Mouse (Mus musculus) myocyte (in vitro differentiated cells): ENCODE data around the gene Acot8. TPM values are rescaled to one million over a fixed set of nuclear protein-coding genes. Genes with fewer than 3 reads are reported as not detected.

Source experiments
- H3K27me3 ChIP-seq: one replicate; pipeline ENCODE4 v1.6.1; 2011; ENCODE audit not compliant: control insufficient read depth, insufficient read depth, insufficient read length
- H3K36me3 ChIP-seq: one replicate; pipeline ENCODE4 v1.6.1; 2011; ENCODE audit not compliant: control insufficient read depth, insufficient read depth
- H3K4me2 ChIP-seq: one replicate; pipeline ENCODE4 v1.6.1; 2011; ENCODE audit warnings: low read depth, control low read depth
- H3K4me3 ChIP-seq: one replicate; pipeline ENCODE4 v1.5.1; 2011; ENCODE audit warnings: mild to moderate bottlenecking, control low read depth, moderate library complexity
- H3K79me2 ChIP-seq: one replicate; pipeline ENCODE4 v1.6.1; 2011; ENCODE audit not compliant: control insufficient read depth, insufficient read depth
- H3ac ChIP-seq: one replicate; pipeline ENCODE4 v1.6.1; 2011; ENCODE audit not compliant: control insufficient read depth, insufficient read length
- CEBPB ChIP-seq: IDR thresholded peaks from 2 replicates; pipeline ENCODE4 v1.6.1; 2011; ENCODE audit warnings: mild to moderate bottlenecking, moderate library complexity; ENCODE audit not compliant: poor library complexity, insufficient read depth, severe bottlenecking
- E2F4 ChIP-seq: IDR thresholded peaks from one replicate; pipeline ENCODE4 v1.6.1; 2011; ENCODE audit warnings: mild to moderate bottlenecking, control low read depth, moderate library complexity; ENCODE audit not compliant: insufficient read depth
- MAX ChIP-seq: IDR thresholded peaks from one replicate; pipeline ENCODE4 v1.6.1; 2011; ENCODE audit warnings: low read depth, mild to moderate bottlenecking, control low read depth
- MYOD1 ChIP-seq, 3 experiments: IDR thresholded peaks; one replicate each; pipeline ENCODE4 v1.6.1; 2011; ENCODE audit warnings: control low read depth in 2 of 3, low read depth in 2 of 3, mild to moderate bottlenecking in 2 of 3, moderate library complexity in 1 of 3; ENCODE audit not compliant: insufficient read length in 2 of 3, control insufficient read depth in 1 of 3
- MYOG ChIP-seq, 3 experiments: IDR thresholded peaks; one replicate each; pipeline ENCODE4 v1.6.1; 2011; ENCODE audit warnings: control low read depth in 2 of 3, low read depth in 2 of 3, mild to moderate bottlenecking in 2 of 3; ENCODE audit not compliant: insufficient read length in 2 of 3, control insufficient read depth in 1 of 3, insufficient read depth in 1 of 3
- POLR2A ChIP-seq: IDR thresholded peaks from one replicate; pipeline ENCODE4 v1.6.1; 2011; ENCODE audit warnings: low read depth, mild to moderate bottlenecking, control low read depth, moderate library complexity; ENCODE audit not compliant: insufficient read length
- POLR2AphosphoS2 ChIP-seq: IDR thresholded peaks from one replicate; pipeline ENCODE4 v1.6.1; 2011; ENCODE audit warnings: low read depth, control low read depth; ENCODE audit not compliant: insufficient read length
- REST ChIP-seq: IDR thresholded peaks from one replicate; pipeline ENCODE4 v1.6.1; 2011; ENCODE audit warnings: mild to moderate bottlenecking, control low read depth, moderate library complexity; ENCODE audit not compliant: insufficient read depth, insufficient read length
- SRF ChIP-seq: IDR thresholded peaks from one replicate; pipeline ENCODE4 v1.6.1; 2011; ENCODE audit warnings: low read depth; ENCODE audit not compliant: control insufficient read depth, insufficient read length
- TCF12 ChIP-seq: IDR thresholded peaks from one replicate; pipeline ENCODE4 v1.6.1; 2011; ENCODE audit warnings: mild to moderate bottlenecking, control low read depth; ENCODE audit not compliant: poor library complexity, insufficient read depth, severe bottlenecking
- TCF3 ChIP-seq: IDR thresholded peaks from one replicate; pipeline ENCODE4 v1.6.1; 2011; ENCODE audit warnings: low read depth, control low read depth; ENCODE audit not compliant: insufficient read length
- USF1 ChIP-seq: IDR thresholded peaks from one replicate; pipeline ENCODE4 v1.6.1; 2011; ENCODE audit warnings: low read depth, mild to moderate bottlenecking, control low read depth, moderate library complexity
- polyA plus RNA-seq: library from polyadenylated mRNA; unstranded; fragments of >200 nt; fragmentation: generic; extraction: Trizol; gene quantifications from one replicate; pipeline ENCODE4 v1.2.1, GENCODE M21; 2012; ENCODE audit warnings: missing spikeins

Gene Acot8
- polyA plus RNA-seq, 1 experiment = 24.5 TPM

- no peak overlapping the region for H3ac ChIP-seq
- H3K4me2 ChIP-seq = no peak overlapping the region
- TF ChIP-seq MYOG (IDR thresholded peaks at IDR 0.05; ENCODE audit: control insufficient read depth in 1 of 3, insufficient read depth in 1 of 3, insufficient read length in 2 of 3, low read depth in 2 of 3) (no peak), CEBPB (no peak), USF1 (no peak), E2F4 (no peak), REST (no peak), TCF12 (no peak), SRF (no peak), MAX (no peak), POLR2A (no peak), TCF3 (no peak), MYOD1 (IDR thresholded peaks at IDR 0.05; ENCODE audit: control insufficient read depth in 1 of 3, insufficient read length in 2 of 3, low read depth in 2 of 3) (no peak), POLR2AphosphoS2 (no peak)
- no peak overlapping the region for H3K4me3 ChIP-seq
- no peaks in the 10 kb centered on the region for H3K79me2 ChIP-seq
- H3K36me3 ChIP-seq = peaks cover 75% of the 10 kb centered on the region
- H3K27me3 ChIP-seq = no peaks in the 10 kb centered on the region
These were observed 46.8 kb downstream of the Acot8 start for GRCm38 (mm10) chr2:164757841-164758240.

- Histone ChIP-seq H3K4me2 (no peak overlapping the region), H3K4me3 (no peak overlapping the region), H3ac (no peak overlapping the region), H3K36me3 (peaks cover 60% of the 10 kb centered on the region), H3K27me3 (no peaks in the 10 kb centered on the region), H3K79me2 (peaks cover 12% of the 10 kb centered on the region)
- peak in 1 of 3 experiments; percentile 5 for TF ChIP-seq MYOD1 (IDR thresholded peaks at IDR 0.05; ENCODE audit: control insufficient read depth in 1 of 3, insufficient read length in 2 of 3, low read depth in 2 of 3)
- no peak for TF ChIP-seq E2F4
These were observed 49.9 kb downstream of the Acot8 start for GRCm38 (mm10) chr2:164754800-164755199.

GRCm38 (mm10) chr2:164754105-164754504 is 50.6 kb downstream of the Acot8 start:
- Histone ChIP-seq H3ac (no peak overlapping the region), H3K36me3 (peaks cover 54% of the 10 kb centered on the region), H3K79me2 (peaks cover 16% of the 10 kb centered on the region), H3K4me2 (no peak overlapping the region), H3K27me3 (no peaks in the 10 kb centered on the region), H3K4me3 (no peak overlapping the region)
- TF ChIP-seq TCF12 (no peak), POLR2A (no peak), CEBPB (no peak)

GRCm38 (mm10) chr2:164752454-164752853 is 52.2 kb downstream of the Acot8 start:
- peaks cover 52% of the 10 kb centered on the region for H3K36me3 ChIP-seq
- H3K27me3 ChIP-seq = no peaks in the 10 kb centered on the region
- H3ac ChIP-seq = no peak overlapping the region
- peaks cover 26% of the 10 kb centered on the region for H3K79me2 ChIP-seq
- H3K4me2 ChIP-seq = no peak overlapping the region
- TF ChIP-seq POLR2A (peak; percentile 32), POLR2AphosphoS2 (peak; percentile 33), E2F4 (no peak)
- H3K4me3 ChIP-seq = no peak overlapping the region

- peaks cover 41% of the 10 kb centered on the region for H3K79me2 ChIP-seq
- H3K27me3 ChIP-seq = no peaks in the 10 kb centered on the region
- H3K36me3 ChIP-seq = peaks cover 25% of the 10 kb centered on the region
- no peak overlapping the region for H3K4me3 ChIP-seq
- TF ChIP-seq REST (no peak), USF1 (no peak), POLR2AphosphoS2 (no peak), TCF3 (no peak), MAX (no peak), CEBPB (no peak), TCF12 (no peak), MYOG (IDR thresholded peaks at IDR 0.05; ENCODE audit: control insufficient read depth in 1 of 3, insufficient read depth in 1 of 3, insufficient read length in 2 of 3, low read depth in 2 of 3) (no peak)
- no peak overlapping the region for H3ac ChIP-seq
- peak overlapping the region; percentile 38 for H3K4me2 ChIP-seq
These were observed 55.7 kb downstream of the Acot8 start for GRCm38 (mm10) chr2:164748991-164749390.

GRCm38 (mm10) chr2:164748191-164748590 is 56.5 kb downstream of the Acot8 start:
- no peak overlapping the region for H3K4me3 ChIP-seq
- TF ChIP-seq E2F4 (no peak), POLR2AphosphoS2 (no peak), TCF3 (no peak), TCF12 (no peak), MYOD1 (IDR thresholded peaks at IDR 0.05; ENCODE audit: control insufficient read depth in 1 of 3, insufficient read length in 2 of 3, low read depth in 2 of 3) (no peak)
- peaks cover 41% of the 10 kb centered on the region for H3K79me2 ChIP-seq
- H3K4me2 ChIP-seq = peak overlapping the region; percentile 38
- peaks cover 19% of the 10 kb centered on the region for H3K36me3 ChIP-seq
- H3K27me3 ChIP-seq = no peaks in the 10 kb centered on the region
- no peak overlapping the region for H3ac ChIP-seq
